ENCODE assay signal across 8 mouse cellular contexts in the genomic region with DNA sequence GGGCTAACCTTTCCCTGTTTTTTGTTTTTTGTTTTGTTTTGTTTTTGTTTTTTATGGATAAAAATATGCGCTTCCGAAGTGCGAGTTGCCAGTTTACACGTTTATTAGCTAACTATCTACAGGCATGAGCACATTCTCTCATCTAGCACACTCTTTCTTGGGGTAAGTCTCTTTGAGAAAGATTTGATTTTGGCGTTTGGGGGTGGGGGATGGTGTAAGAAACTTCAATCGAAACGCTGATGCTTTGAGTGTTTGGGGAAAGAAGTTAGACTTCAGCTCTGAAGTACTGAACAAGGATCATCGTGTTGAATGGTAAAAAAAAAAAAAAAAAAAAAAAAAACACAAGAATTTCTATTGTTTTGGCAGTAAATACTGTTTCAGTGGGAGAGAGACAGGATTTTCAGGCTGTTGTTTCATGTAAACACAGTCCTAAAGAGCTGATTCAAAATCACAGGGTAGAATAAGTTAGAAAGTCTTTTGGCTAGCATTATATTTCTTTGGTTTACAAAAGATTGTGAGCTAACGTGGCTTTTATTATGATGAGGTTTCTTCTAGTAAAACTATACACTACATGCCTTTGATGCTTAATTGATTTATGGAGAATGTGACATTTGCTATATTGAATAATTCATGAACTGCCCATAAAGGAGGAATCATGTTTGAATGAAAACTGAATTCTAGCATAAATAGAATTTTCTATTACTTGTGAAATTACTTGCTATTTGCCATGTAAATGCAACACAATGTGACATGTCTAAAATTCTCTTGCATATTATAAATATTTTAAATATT. TPM values are rescaled to one million over a fixed set of nuclear protein-coding genes. Genes with fewer than 3 reads are reported as not detected.
DNase-seq lines count a peak whose midpoint lies in the region; ATAC-seq and TF ChIP-seq lines count a peak whose summit lies in the region.

No protein-coding gene starts in this region.

- H3K36me3 ChIP-seq in heart, embryonic 10.5 days: no peaks in the 10 kb centered on the region
- no peaks in the 10 kb centered on the region for H3K36me3 ChIP-seq in CH12.LX (replicated peaks in 1 of 2; ENCODE audit: control insufficient read depth in 1 of 2, insufficient read depth in 1 of 2, low read length in 1 of 2)
- H3K36me3 ChIP-seq in forebrain, embryonic 14.5 days (ENCODE audit: control insufficient read depth, insufficient read depth, low read length): no peaks in the 10 kb centered on the region
- no peaks in the 10 kb centered on the region for H3K36me3 ChIP-seq in liver, postnatal 0 days (replicated peaks; ENCODE audit: insufficient read depth, low read length)

- no peak for TF ChIP-seq RAD21 in CH12.LX (IDR thresholded peaks at IDR 0.05; ENCODE audit: low read depth, low read length)

- dilution Hi-C loops in CH12.LX (cut with MboI; ENCODE audit: extremely low pct_ligation_motif_present, extremely low pct_unique_long_range_greater_than_20kb, low sequenced_read_pairs): no loop called here

- no peaks in the 10 kb centered on the region for H3K79me2 ChIP-seq in CH12.LX (replicated peaks; ENCODE audit: control insufficient read depth, extremely low read depth, insufficient read depth, poor library complexity, severe bottlenecking)

- H3K27me3 ChIP-seq in heart, embryonic 10.5 days (ENCODE audit: insufficient read depth, poor library complexity, severe bottlenecking): no peaks in the 10 kb centered on the region
- H3K27me3 ChIP-seq in CH12.LX (replicated peaks): no peaks in the 10 kb centered on the region
- no peaks in the 10 kb centered on the region for H3K27me3 ChIP-seq in forebrain, embryonic 14.5 days (replicated peaks; ENCODE audit: control insufficient read depth, insufficient read depth, low read length)
- no peaks in the 10 kb centered on the region for H3K27me3 ChIP-seq in liver, postnatal 0 days (ENCODE audit: insufficient read depth, low read length)

- TF ChIP-seq POLR2A in CH12.LX (IDR thresholded peaks at IDR 0.05; ENCODE audit: low read depth, low read length): no peak

- no peak for TF ChIP-seq EP300 in CH12.LX (IDR thresholded peaks at IDR 0.05; ENCODE audit: low read length)
- no peak for TF ChIP-seq EP300 in liver, postnatal 0 days (IDR thresholded peaks at IDR 0.05; ENCODE audit: low read depth)

- peak overlapping the region; percentile 50 for H3K4me2 ChIP-seq in CH12.LX (ENCODE audit: insufficient read depth, low read depth, poor library complexity, severe bottlenecking)
- peak overlapping the region; percentile 46 for H3K4me2 ChIP-seq in forebrain, embryonic 14.5 days (ENCODE audit: low read length)
- H3K4me2 ChIP-seq in liver, postnatal 0 days (ENCODE audit: low read depth, low read length): peak overlapping the region; percentile 68

- H3K4me1 ChIP-seq in heart, embryonic 10.5 days: no peaks in the 10 kb centered on the region
- no peaks in the 10 kb centered on the region for H3K4me1 ChIP-seq in CH12.LX (ENCODE audit: control insufficient read depth in 1 of 2, insufficient read depth in 2 of 2)
- no peaks in the 10 kb centered on the region; the same call in 1 of the 2 replicates for H3K4me1 ChIP-seq in forebrain, embryonic 14.5 days (ENCODE audit: control insufficient read depth, insufficient read depth, low read length)
- no peaks in the 10 kb centered on the region for H3K4me1 ChIP-seq in liver, postnatal 0 days (ENCODE audit: insufficient read depth)

- peak; percentile 42; the same call in 1 of the 2 replicates for ATAC-seq in forebrain, embryonic 14.5 days
- no peak for ATAC-seq in liver, postnatal 0 days

- in situ Hi-C loops in CH12.LX (cut with MboI; ENCODE audit: low pct_ligation_motif_present, low pct_unique_long_range_greater_than_20kb, low sequenced_read_pairs): no loop called here

- peak overlapping the region; percentile 59 for H3K27ac ChIP-seq in heart, embryonic 10.5 days
- no peak overlapping the region for H3K27ac ChIP-seq in CH12.LX (ENCODE audit: insufficient read depth, low read depth)
- no peak overlapping the region; the same call in 1 of the 2 replicates for H3K27ac ChIP-seq in forebrain, embryonic 14.5 days (ENCODE audit: low read depth, low read length)
- H3K27ac ChIP-seq in liver, postnatal 0 days (ENCODE audit: low read depth): no peak overlapping the region

- 12% methylated on average over 9 of the region's 9 CpGs for WGBS in heart, embryonic 10.5 days
- 23% methylated on average over 9 of the region's 9 CpGs for WGBS in forebrain, embryonic 14.5 days
- 20% methylated on average over 9 of the region's 9 CpGs for WGBS in liver, postnatal 0 days (ENCODE audit: insufficient replicate concordance)

- H3K9ac ChIP-seq in CH12.LX (ENCODE audit: insufficient read depth, low read depth): peak overlapping the region; percentile 56; the same call in 1 of the 2 replicates
- peak overlapping the region; percentile 47 for H3K9ac ChIP-seq in forebrain, embryonic 14.5 days (ENCODE audit: low read length)
- peak overlapping the region; percentile 46; the same call in 1 of the 2 replicates for H3K9ac ChIP-seq in liver, postnatal 0 days (replicated peaks)

- peak overlapping the region; percentile 55 for H3K4me3 ChIP-seq in heart, embryonic 10.5 days
- H3K4me3 ChIP-seq in CH12.LX (replicated peaks in 1 of 3; ENCODE audit: low read depth in 2 of 3, low read length in 2 of 3, poor library complexity in 1 of 3): peak overlapping the region in 2 of 3 experiments; percentile 20 to 21
- H3K4me3 ChIP-seq in forebrain, embryonic 14.5 days (ENCODE audit: low read depth, low read length): peak overlapping the region; percentile 35
- peak overlapping the region; percentile 41 for H3K4me3 ChIP-seq in liver, postnatal 0 days (ENCODE audit: low read depth, low read length)

- H3K9me3 ChIP-seq in heart, embryonic 10.5 days: no peaks in the 10 kb centered on the region
- no peaks in the 10 kb centered on the region for H3K9me3 ChIP-seq in CH12.LX (replicated peaks; ENCODE audit: low read length)
- H3K9me3 ChIP-seq in forebrain, embryonic 14.5 days (replicated peaks; ENCODE audit: control insufficient read depth, low read length): no peaks in the 10 kb centered on the region
- no peaks in the 10 kb centered on the region for H3K9me3 ChIP-seq in liver, postnatal 0 days (ENCODE audit: low read length)

- TF ChIP-seq CTCF in CH12.LX (conservative IDR thresholded peaks at IDR 0.05 in 1 of 2, IDR thresholded peaks at IDR 0.05 in 1 of 2; ENCODE audit: low read depth in 2 of 2, low read length in 2 of 2): no peak
- no peak for TF ChIP-seq CTCF in liver, postnatal 0 days (IDR thresholded peaks at IDR 0.05; ENCODE audit: low read depth)

- DNase-seq in heart, embryonic 10.5 days (ENCODE audit: low spot score): no peak
- no peak for DNase-seq in heart, adult 9 months (ENCODE audit: low spot score in 2 of 2)
- no peak for DNase-seq in CH12.LX (ENCODE audit: extremely low read depth)
- peak; percentile 0 for DNase-seq in forebrain, embryonic 14.5 days (ENCODE audit: low spot score)
- no peak for DNase-seq in liver, postnatal 0 days
- no peak for DNase-seq in adrenal gland, adult 8-10 months
- no peak for DNase-seq in layer of hippocampus, postnatal 10 days (ENCODE audit: low spot score in 2 of 2)
- no peak for DNase-seq in gastrocnemius, postnatal 10 days

TF ChIP-seq in CH12.LX, 34 proteins besides CTCF, POLR2A, EP300 and RAD21:
- 0 out of 2 replicates have a peak, but pooled peaks have one; percentile 15 for TF ChIP-seq ZNF384 (IDR thresholded peaks at IDR 0.05; ENCODE audit: low read depth, low read length)
- TF ChIP-seq KAT2A (IDR thresholded peaks at IDR 0.05; ENCODE audit: insufficient replicate concordance, low read length): no peak

RNA-seq across cellular contexts. Expression of gene Lpar4, which starts 0.6 kb away (rescaled TPM):
- 5.2 and 8.7 TPM in 2 replicates for polyA plus RNA-seq in heart, embryonic 10.5 days (2016; fragmentation: Nextera tagmentation; extraction: Ambion mirVana)
- total RNA-seq in CH12.LX (2012; rRNA removed) (0.25 and 0.29 TPM in 2 replicates), CH12.LX (2014; rRNA removed) (not detected in 2 replicates)
- not detected in 2 replicates for polyA plus RNA-seq in CH12.LX (2012; ENCODE audit: insufficient read length, low read depth)
- polyA plus RNA-seq in forebrain, embryonic 14.5 days (2014; fragmentation: Nextera tagmentation; extraction: Ambion mirVana): 7.0 and 7.3 TPM in 2 replicates
- 0.79 and 1.0 TPM in 2 replicates for polyA plus RNA-seq in liver, postnatal 0 days (2015; fragmentation: Nextera tagmentation; extraction: Ambion mirVana)
- total RNA-seq in adrenal gland, adult 8-10 months (2022): 1 to 10 TPM in 2 of 4 experiments, under 1 TPM in 2; 0.87 to 1.8 (median 1.3) TPM
- 1 to 10 TPM; 2.6 to 3.1 TPM for total RNA-seq in layer of hippocampus, postnatal 10 days (2021)
- 10 to 100 TPM; 10.4 to 11.4 TPM for total RNA-seq in gastrocnemius, postnatal 10 days (2021)
